Mouse (Mus musculus) hindbrain, embryonic 12.5 days (tissue): Measurements from ENCODE around the gene Glp2r. TPM values are rescaled to one million over a fixed set of nuclear protein-coding genes. Genes with fewer than 3 reads are reported as not detected.

Source experiments
- ATAC-seq: fragments of 200-750 bp; cut with Nextera tagmentation; 2 replicates; pipeline ENCODE4 v1.8.0; 2017; ENCODE audit warnings: moderate TSS enrichment; ENCODE audit not compliant: low FRiP score
- H3K27ac ChIP-seq: fragments of 300-500 bp; sonication (generic); 2 replicates; pipeline ENCODE4 v1.5.1; 2016; ENCODE audit warnings: mild to moderate bottlenecking
- H3K27me3 ChIP-seq: fragments of 300-500 bp; sonication (generic); 2 replicates; pipeline ENCODE4 v1.6.1; 2016; ENCODE audit warnings: mild to moderate bottlenecking
- H3K36me3 ChIP-seq: fragments of 300-500 bp; sonication (generic); 2 replicates; pipeline ENCODE4 v1.6.1; 2016; ENCODE audit warnings: mild to moderate bottlenecking
- H3K4me1 ChIP-seq: fragments of 300-500 bp; sonication (generic); 2 replicates; pipeline ENCODE4 v1.6.1; 2016
- H3K4me2 ChIP-seq: fragments of 300-500 bp; sonication (generic); replicated peaks from 2 replicates; pipeline ENCODE4 v1.6.1; 2016; ENCODE audit warnings: mild to moderate bottlenecking
- H3K4me3 ChIP-seq: fragments of 300-500 bp; sonication (generic); 2 replicates; pipeline ENCODE4 v1.5.1; 2016; ENCODE audit warnings: mild to moderate bottlenecking
- H3K9ac ChIP-seq: fragments of 300-500 bp; sonication (generic); 2 replicates; pipeline ENCODE4 v1.6.1; 2016; ENCODE audit warnings: mild to moderate bottlenecking, moderate library complexity
- H3K9me3 ChIP-seq: fragments of 300-500 bp; sonication (generic); replicated peaks from 2 replicates; pipeline ENCODE4 v1.6.1; 2016; ENCODE audit warnings: mild to moderate bottlenecking
- WGBS: fragments of 180-500 bp; shearing (Covaris S2); methylation state at CpG from one replicate; pipeline ENCODE4 v1.1.7; 2016; 5-methylcytosine and 5-hydroxymethylcytosine counted together
- polyA plus RNA-seq: library from polyadenylated mRNA; unstranded; fragments of >200 nt; fragmentation: Nextera tagmentation; extraction: Ambion mirVana; gene quantifications from 2 replicates; pipeline ENCODE4 v1.2.1, GENCODE M21; 2016

The Glp2r gene
- 0.04 TPM in 1 of 2 replicates, not detected in the other for polyA plus RNA-seq

DNA sequence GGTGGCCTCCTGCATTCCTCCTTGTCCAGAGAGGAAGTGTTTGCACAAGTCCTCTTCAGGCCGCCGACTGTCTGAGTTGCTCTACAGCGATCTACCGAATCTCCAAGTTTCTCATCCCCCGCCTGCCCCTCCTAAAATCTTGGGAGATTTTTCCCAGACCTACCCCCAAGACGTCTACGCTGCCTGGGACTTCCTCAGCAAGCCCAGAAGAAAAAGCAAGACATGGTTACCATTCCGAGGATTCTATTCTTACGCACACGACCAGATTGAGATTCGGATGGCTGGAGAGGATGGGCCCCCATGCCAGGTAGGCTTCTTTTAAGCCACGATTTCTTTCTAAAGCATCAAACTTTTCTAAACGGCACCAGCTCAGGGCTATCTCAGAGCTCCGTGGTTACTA lies at the start of gene Glp2r:
TSS of gene Glp2r (minus strand) at position 101 of the 400 bp plus-strand sequence.
- no peaks in the 10 kb centered on the region for H3K27me3 ChIP-seq
- H3K9me3 ChIP-seq: no peaks in the 10 kb centered on the region
- no peaks in the 10 kb centered on the region for H3K36me3 ChIP-seq
- H3K9ac ChIP-seq: no peak within 1 kb of the TSS
- no peak within 1 kb of the TSS for H3K4me2 ChIP-seq
- H3K27ac ChIP-seq: no peak within 1 kb of the TSS
- no peaks in the 10 kb centered on the region for H3K4me1 ChIP-seq
- ATAC-seq: no peak
- H3K4me3 ChIP-seq: no peak within 1 kb of the TSS
- WGBS: 84% methylated on average over 14 of the region's 14 CpGs

DNA sequence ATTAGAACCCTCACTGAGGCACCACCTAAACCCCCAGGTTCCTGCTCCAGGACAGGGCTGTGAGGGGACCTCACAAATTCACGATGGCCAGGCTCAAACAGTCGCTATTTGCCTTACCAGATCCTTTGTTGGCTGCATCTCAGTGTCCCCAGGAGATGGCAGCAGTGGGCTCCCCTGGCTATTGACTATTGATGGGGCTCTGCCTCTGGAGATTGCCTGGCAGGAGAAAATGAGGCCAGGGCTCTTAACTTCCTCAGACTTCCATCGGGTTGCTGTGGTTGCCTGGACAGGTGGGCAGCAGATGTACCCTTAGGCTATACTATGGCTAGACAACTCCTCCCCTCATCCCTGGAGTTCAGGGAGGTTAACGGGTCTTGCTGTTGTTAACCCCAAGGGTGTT lies 49.3 kb upstream of the Glp2r start:
- Histone ChIP-seq H3K4me2 (0 out of 2 replicates have a peak overlapping the region, but pooled peaks have one; percentile 33), H3K27ac (no peak overlapping the region), H3K4me3 (no peak overlapping the region), H3K4me1 (peaks cover 5% of the 10 kb centered on the region), H3K36me3 (no peaks in the 10 kb centered on the region), H3K9me3 (no peaks in the 10 kb centered on the region), H3K9ac (no peak overlapping the region), H3K27me3 (no peaks in the 10 kb centered on the region)
- 18% methylated on average over 4 of the region's 4 CpGs for WGBS
- no peak for ATAC-seq

DNA sequence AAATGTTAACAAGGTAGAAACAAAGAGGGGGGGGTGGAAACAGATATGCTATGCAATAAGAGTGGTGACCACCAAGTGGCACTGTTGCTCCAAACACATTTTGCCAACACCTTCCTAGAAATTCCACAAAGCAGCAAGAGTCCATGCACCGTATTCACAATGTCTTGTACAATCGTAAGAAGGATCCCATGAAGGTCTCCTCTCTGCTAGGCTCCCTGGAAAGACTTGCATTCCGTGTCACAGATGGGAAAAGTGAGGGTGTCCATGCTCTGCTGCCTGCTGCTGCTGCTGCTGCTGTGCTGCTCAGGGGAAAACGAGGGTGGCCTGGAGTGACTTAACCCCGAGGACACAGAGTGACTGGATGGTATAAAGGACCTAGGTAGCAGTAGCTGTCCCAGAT lies 48.7 kb upstream of the Glp2r start:
- no peak for ATAC-seq
- Histone ChIP-seq H3K36me3 (no peaks in the 10 kb centered on the region), H3K27ac (no peak overlapping the region), H3K9ac (no peak overlapping the region), H3K4me3 (no peak overlapping the region), H3K27me3 (no peaks in the 10 kb centered on the region), H3K4me1 (peaks cover 5% of the 10 kb centered on the region), H3K9me3 (no peaks in the 10 kb centered on the region), H3K4me2 (peak overlapping the region; percentile 33)
- 21% methylated on average over 5 of the region's 5 CpGs for WGBS

DNA sequence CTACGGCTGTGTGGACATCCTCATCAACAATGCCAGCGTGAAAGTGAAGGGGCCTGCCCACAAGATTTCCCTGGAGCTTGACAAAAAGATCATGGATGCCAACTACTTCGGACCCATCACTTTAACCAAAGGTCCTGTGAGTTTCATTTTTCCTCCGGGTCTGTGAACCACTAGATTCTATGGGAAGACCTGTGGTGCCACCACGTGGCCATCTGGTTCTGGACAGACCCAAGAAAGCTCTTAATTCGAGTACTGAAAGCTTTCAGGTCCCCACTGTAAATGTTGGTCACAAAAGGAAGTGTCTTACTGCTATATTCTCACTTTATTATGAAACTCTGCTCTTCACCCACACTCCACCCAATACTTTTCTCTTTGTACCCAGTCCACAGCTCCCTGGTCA lies 40.6 kb upstream of the Glp2r start:
- H3K4me3 ChIP-seq: no peak overlapping the region
- ATAC-seq: no peak
- WGBS: 80% methylated on average over 6 of the region's 6 CpGs

DNA sequence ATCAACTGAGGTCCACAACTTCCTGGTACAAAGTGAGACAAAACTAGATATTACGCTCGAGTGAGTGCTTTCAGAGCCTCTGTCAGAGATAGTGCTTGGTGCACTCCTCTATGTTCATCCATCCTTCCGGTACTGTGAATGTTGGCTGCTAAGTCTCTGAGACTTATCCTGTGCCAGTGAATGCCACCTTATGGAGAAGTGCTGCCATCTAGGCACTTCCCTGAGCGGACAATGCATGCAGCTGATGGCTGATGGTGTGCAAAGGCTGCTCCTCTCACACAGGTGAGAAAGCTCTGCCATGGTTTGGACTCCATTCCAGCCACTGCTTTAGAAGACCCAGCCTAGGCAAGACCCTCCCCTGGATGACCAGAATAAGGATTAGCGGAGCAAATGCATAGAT lies 37.1 kb upstream of the Glp2r start:
- 82% methylated on average over 5 of the region's 5 CpGs for WGBS
- no peaks in the 10 kb centered on the region for H3K4me1 ChIP-seq
- H3K9me3 ChIP-seq: no peaks in the 10 kb centered on the region
- no peaks in the 10 kb centered on the region for H3K36me3 ChIP-seq
- H3K4me2 ChIP-seq: no peak overlapping the region
- ATAC-seq: no peak
- no peak overlapping the region for H3K4me3 ChIP-seq
- no peak overlapping the region for H3K9ac ChIP-seq
- H3K27ac ChIP-seq: no peak overlapping the region
- no peaks in the 10 kb centered on the region for H3K27me3 ChIP-seq

More for the DNA sequence above, 40.6 kb upstream of the Glp2r start:
- no peak overlapping the region for H3K4me2 ChIP-seq
- no peak overlapping the region for H3K27ac ChIP-seq
- no peaks in the 10 kb centered on the region for H3K36me3 ChIP-seq
- H3K27me3 ChIP-seq: no peaks in the 10 kb centered on the region
- H3K9ac ChIP-seq: no peak overlapping the region
- no peaks in the 10 kb centered on the region for H3K4me1 ChIP-seq
- no peaks in the 10 kb centered on the region for H3K9me3 ChIP-seq

DNA sequence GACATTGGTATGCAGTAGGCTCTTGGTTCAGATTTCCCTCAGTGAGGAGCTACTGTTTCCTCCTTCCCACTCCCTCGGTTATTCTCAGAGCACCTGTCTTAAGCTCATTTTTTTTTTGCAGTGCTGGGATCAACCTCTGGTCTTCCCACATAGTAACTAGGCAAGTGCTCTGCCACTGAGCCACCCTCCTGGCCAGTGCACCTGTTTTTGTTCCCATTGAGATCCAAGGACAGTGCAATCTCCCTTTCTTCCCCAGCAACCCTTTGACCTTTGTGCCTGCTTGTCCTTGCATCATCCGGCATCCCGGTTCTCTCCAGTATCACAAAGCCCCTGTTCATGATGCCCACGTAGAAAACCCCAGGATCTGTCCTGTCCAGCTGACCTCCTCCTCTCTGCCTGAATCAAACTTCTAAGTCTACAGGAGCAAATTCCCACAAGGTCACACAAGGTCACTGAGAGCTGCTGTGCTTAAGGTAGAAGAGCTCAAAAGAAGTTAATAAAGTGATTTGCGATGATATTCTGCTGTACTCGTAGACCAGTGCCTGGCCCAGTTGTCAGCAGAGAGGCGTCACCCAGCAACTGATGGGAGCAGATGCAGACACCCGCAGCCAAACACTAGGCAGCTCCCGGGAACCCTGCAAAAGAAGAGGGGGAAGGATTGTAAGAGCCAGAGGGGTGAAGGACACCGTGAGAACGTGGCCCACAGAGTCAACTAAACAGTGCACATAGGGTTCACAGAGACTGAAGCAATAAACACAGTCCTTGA lies 36.1 kb upstream of the Glp2r start:
- 84% methylated on average over 11 of the region's 11 CpGs for WGBS
- Histone ChIP-seq H3K9me3 (no peaks in the 10 kb centered on the region), H3K4me2 (no peak overlapping the region), H3K4me1 (no peaks in the 10 kb centered on the region), H3K36me3 (no peaks in the 10 kb centered on the region), H3K27ac (no peak overlapping the region), H3K4me3 (no peak overlapping the region), H3K27me3 (no peaks in the 10 kb centered on the region), H3K9ac (no peak overlapping the region)
- no peak for ATAC-seq

DNA sequence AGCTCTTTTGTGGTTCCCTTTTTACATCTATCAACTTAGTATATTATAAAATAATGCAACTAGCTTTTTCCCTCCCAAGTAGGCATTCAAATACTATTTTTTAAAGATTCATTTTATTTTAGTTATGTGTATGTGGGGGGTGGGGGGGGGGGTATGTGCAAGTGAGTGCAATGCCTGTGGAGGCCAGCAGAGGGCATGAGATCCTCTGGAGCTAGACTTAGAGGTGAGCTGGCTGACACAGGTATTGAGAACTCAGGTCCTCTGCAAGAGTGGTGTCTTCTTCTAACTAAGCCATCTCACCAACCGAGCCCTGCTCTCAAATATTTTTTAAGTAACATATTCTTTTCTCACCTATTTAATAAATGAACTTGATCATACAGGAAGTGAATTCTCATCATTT lies 34.6 kb upstream of the Glp2r start:
- no peaks in the 10 kb centered on the region for H3K4me1 ChIP-seq
- no peak for ATAC-seq
- H3K9ac ChIP-seq: no peak overlapping the region
- 93% methylated on average over 1 of the region's 1 CpGs for WGBS
- H3K36me3 ChIP-seq: no peaks in the 10 kb centered on the region
- no peak overlapping the region for H3K27ac ChIP-seq
- no peaks in the 10 kb centered on the region for H3K9me3 ChIP-seq
- no peak overlapping the region for H3K4me3 ChIP-seq
- no peaks in the 10 kb centered on the region for H3K27me3 ChIP-seq
- no peak overlapping the region for H3K4me2 ChIP-seq

DNA sequence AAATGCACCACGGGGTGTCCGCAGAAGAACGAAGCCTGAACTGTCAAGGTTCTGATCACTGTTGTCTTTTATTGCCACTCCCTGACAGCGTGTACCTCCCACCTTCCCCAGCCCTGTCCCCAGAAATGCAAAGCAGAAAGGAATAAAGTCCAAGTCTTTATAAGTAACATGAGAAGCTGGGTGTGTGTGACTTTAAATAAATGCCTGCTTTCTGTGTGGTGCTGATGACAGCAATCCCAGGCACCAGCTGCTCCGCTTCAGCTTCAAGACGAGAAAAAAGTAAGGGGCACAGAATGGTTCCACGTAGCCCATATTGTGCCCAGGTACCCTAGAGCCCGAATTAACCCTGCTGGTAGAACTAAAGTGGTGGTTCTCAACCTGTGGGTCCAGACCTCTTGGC lies 30.2 kb upstream of the Glp2r start:
- Histone ChIP-seq H3K36me3 (no peaks in the 10 kb centered on the region), H3K4me1 (no peaks in the 10 kb centered on the region), H3K9me3 (no peaks in the 10 kb centered on the region), H3K9ac (no peak overlapping the region), H3K27ac (no peak overlapping the region), H3K4me2 (no peak overlapping the region), H3K27me3 (no peaks in the 10 kb centered on the region), H3K4me3 (no peak overlapping the region)
- ATAC-seq: no peak
- 82% methylated on average over 8 of the region's 8 CpGs for WGBS

DNA sequence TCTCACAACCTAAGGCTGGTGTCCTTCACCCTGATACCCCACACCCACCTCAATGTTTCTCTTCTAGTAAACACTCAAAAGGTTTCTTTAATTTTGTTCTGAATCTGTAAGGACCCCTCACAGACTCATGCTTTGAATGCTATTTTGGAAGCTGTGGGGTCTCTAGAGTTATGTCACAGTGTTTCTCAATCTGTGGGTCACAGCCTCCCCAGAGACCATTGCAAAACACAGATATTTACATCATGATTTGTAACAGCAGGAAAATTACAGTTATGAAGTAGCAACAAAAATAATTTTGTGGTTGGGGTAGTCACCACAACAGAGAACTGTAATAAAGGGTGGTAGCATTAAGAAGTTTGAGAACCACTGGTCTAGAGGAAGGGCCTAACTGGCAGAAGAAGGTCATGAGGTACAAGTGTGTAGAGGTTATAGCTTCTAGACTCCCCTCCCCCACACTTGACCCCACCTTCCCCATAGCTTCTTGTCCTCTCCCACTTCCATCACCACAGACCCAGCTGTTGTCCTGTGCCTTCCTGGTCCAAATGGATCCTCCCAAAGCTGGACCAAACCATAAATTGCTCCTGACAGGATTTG lies 29.3 kb upstream of the Glp2r start:
- no peaks in the 10 kb centered on the region for H3K27me3 ChIP-seq
- ATAC-seq: no peak
- no peaks in the 10 kb centered on the region for H3K4me1 ChIP-seq
- no peak overlapping the region for H3K4me3 ChIP-seq
- H3K27ac ChIP-seq: no peak overlapping the region
- H3K9ac ChIP-seq: no peak overlapping the region
- H3K4me2 ChIP-seq: no peak overlapping the region
- H3K36me3 ChIP-seq: no peaks in the 10 kb centered on the region
- H3K9me3 ChIP-seq: no peaks in the 10 kb centered on the region

DNA sequence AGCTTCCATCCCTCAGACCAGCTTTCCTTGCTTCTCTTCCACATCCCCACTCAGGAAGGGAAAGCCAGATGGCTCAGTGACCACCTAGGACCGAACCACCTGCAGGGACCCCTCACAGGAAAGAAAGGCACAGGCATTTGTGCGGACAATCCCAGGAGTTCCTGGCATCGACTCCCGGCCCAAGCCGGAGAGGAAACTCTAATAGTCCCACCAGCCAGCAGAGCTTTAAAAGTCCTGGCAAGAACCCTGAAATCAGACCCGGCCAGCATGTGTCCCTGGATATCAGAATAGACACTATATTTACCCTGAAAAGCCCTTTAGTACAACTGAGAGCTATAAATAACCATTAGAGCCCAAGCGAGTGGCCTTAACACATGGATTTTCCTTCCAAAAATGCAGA lies 27.0 kb upstream of the Glp2r start, which contains the start of gene Dhrs7c:
TSS of gene Dhrs7c (plus strand) at position 257 of the 400 bp plus-strand sequence.
- Histone ChIP-seq H3K27ac (no peak within 1 kb of the TSS), H3K4me1 (no peaks in the 10 kb centered on the region), H3K4me3 (no peak within 1 kb of the TSS), H3K9me3 (no peaks in the 10 kb centered on the region), H3K9ac (no peak within 1 kb of the TSS), H3K36me3 (no peaks in the 10 kb centered on the region), H3K27me3 (no peaks in the 10 kb centered on the region), H3K4me2 (no peak within 1 kb of the TSS)
- no peak for ATAC-seq
- WGBS: 87% methylated on average over 7 of the region's 7 CpGs

DNA sequence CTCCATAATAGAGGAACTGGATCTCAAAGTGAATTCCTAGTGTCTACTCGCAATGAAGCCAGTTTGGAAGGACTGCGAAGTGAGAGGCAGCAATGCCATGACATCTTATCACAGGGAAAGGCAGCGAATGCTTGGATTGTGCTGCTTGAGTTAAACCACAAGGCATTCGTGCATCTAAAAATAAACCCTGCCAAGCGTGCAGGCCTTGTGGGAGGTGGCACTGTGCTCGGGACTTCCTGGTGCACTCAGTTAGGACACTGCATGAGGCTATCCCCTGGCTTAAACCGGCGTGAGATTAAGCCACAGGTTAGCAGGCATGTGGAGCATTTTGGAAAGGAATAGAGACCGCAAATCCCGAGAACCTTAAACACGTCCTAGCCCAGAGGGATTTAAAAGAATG lies 19.2 kb upstream of the Glp2r start:
- no peaks in the 10 kb centered on the region for H3K9me3 ChIP-seq
- no peak overlapping the region for H3K4me2 ChIP-seq
- no peak overlapping the region for H3K9ac ChIP-seq
- no peak overlapping the region for H3K27ac ChIP-seq
- H3K4me3 ChIP-seq: no peak overlapping the region
- no peaks in the 10 kb centered on the region for H3K36me3 ChIP-seq
- ATAC-seq: no peak
- H3K27me3 ChIP-seq: no peaks in the 10 kb centered on the region
- 87% methylated on average over 11 of the region's 11 CpGs for WGBS
- no peaks in the 10 kb centered on the region for H3K4me1 ChIP-seq

DNA sequence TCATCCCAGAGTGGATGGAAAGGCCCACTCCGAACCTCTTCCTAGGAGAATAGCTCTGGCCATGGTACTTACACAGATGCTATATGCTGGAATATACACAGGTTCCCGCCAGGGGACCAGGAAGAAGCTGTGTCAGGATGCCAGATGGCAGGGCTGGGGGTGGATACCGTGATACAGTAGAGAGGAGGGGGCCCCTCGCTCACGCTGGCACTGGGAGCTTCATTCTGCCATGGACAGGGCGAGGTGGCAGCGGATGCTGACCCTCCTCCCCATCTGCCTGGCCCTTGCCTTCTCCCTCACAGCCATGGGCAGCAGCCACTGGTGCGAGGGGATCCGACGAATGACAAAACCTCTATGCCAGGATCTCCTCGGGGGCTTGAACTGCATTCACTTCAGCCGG lies 3.4 kb upstream of the Glp2r start, which contains the start of gene Gsg1l2:
TSS of gene Gsg1l2 (plus strand) at position 230 of the 400 bp plus-strand sequence.
- Histone ChIP-seq H3K4me2 (no peak within 1 kb of the TSS), H3K36me3 (no peaks in the 10 kb centered on the region), H3K9me3 (no peaks in the 10 kb centered on the region), H3K4me3 (no peak within 1 kb of the TSS), H3K4me1 (no peaks in the 10 kb centered on the region), H3K27ac (no peak within 1 kb of the TSS), H3K9ac (no peak within 1 kb of the TSS), H3K27me3 (no peaks in the 10 kb centered on the region)
- WGBS: 78% methylated on average over 12 of the region's 12 CpGs
- no peak for ATAC-seq

DNA sequence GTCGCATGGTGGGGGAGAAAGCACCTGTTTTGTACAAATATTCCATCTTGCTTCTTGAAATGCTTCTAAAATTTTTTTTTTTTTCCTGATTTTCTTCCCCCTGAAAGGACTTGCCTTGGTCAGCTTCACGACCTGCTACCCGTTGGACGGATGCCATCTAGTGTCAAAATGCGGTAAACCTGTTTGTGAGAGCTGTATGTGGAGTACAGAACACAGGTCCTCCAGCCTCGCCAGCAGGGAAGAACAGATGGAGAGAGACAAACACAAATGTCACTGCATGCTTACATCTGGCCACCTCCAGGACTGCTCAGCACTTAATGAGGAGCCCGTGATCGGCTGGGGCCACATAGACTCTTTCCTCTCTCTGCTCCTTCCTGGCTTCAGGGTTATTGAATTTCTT lies 1.6 kb upstream of the Glp2r start:
- Histone ChIP-seq H3K9me3 (no peaks in the 10 kb centered on the region), H3K4me1 (no peaks in the 10 kb centered on the region), H3K4me3 (no peak overlapping the region), H3K4me2 (no peak overlapping the region), H3K27me3 (no peaks in the 10 kb centered on the region), H3K9ac (no peak overlapping the region), H3K27ac (no peak overlapping the region), H3K36me3 (no peaks in the 10 kb centered on the region)
- no peak for ATAC-seq
- 28% methylated on average over 7 of the region's 8 CpGs for WGBS
